Mouse (Mus musculus) liver, postnatal 0 days (tissue): ENCODE results near the gene Ly6c2. TPM values are rescaled to one million over a fixed set of nuclear protein-coding genes. Genes with fewer than 3 reads are reported as not detected.
"Not testable (repeated sequence)": the region's sequence is repeated elsewhere in the genome, so short reads cannot be mapped to it uniquely, and the experiment has no call there.

Experiments used
- ATAC-seq: fragments of 200-750 bp; cut with Nextera tagmentation; 2 replicates; pipeline ENCODE4 v1.8.0; 2017; ENCODE audit warnings: mild to moderate bottlenecking, moderate library complexity
- DNase-seq: peaks from one replicate; pipeline ENCODE4 v3.0.0-alpha.2; 2016
- H3K27ac ChIP-seq: fragments of 300-500 bp; sonication (generic); 2 replicates; pipeline ENCODE4 v1.5.1; 2014; ENCODE audit warnings: antibody characterized with exemption, moderate library complexity, mild to moderate bottlenecking, low read depth
- H3K27me3 ChIP-seq: fragments of 300-500 bp; sonication (generic); 2 replicates; pipeline ENCODE4 v1.6.1; 2014; ENCODE audit warnings: low read length, control low read depth, mixed read lengths; ENCODE audit not compliant: insufficient read depth
- H3K36me3 ChIP-seq: fragments of 300-500 bp; sonication (generic); replicated peaks from 2 replicates; pipeline ENCODE4 v1.6.1; 2014; ENCODE audit warnings: mild to moderate bottlenecking, control low read depth, low read length, moderate library complexity, mixed read lengths; ENCODE audit not compliant: insufficient read depth
- H3K4me1 ChIP-seq: fragments of 300-500 bp; sonication (generic); 2 replicates; pipeline ENCODE4 v1.6.1; 2014; ENCODE audit warnings: antibody characterized with exemption, mild to moderate bottlenecking, control low read depth; ENCODE audit not compliant: insufficient read depth
- H3K4me2 ChIP-seq: fragments of 300-500 bp; sonication (generic); 2 replicates; pipeline ENCODE4 v1.6.1; 2014; ENCODE audit warnings: low read depth, mild to moderate bottlenecking, low read length, moderate library complexity, mixed read lengths
- H3K4me3 ChIP-seq: fragments of 300-500 bp; sonication (generic); 2 replicates; pipeline ENCODE4 v1.5.1; 2014; ENCODE audit warnings: low read depth, low read length
- H3K9ac ChIP-seq: fragments of 300-500 bp; sonication (generic); replicated peaks from 2 replicates; pipeline ENCODE4 v1.6.1; 2014; ENCODE audit warnings: mild to moderate bottlenecking, moderate library complexity
- H3K9me3 ChIP-seq: fragments of 300-500 bp; sonication (generic); 2 replicates; pipeline ENCODE4 v1.6.1; 2016; ENCODE audit warnings: mild to moderate bottlenecking, control low read depth, low read length, mixed read lengths
- CTCF ChIP-seq: sonication (generic); IDR thresholded peaks from 2 replicates; pipeline ENCODE4 v1.5.1; 2016; ENCODE audit warnings: antibody characterized with exemption, low read depth
- EP300 ChIP-seq: IDR thresholded peaks from 2 replicates; pipeline ENCODE4 v1.6.1; 2016; ENCODE audit warnings: antibody characterized with exemption, low read depth, mild to moderate bottlenecking
- WGBS: fragments of 180-500 bp; shearing (Covaris S2); extraction: QIAGEN DNeasy Blood & Tissue Kit; methylation state at CpG from one replicate; pipeline ENCODE4 v1.1.7; 2014; ENCODE audit not compliant: insufficient replicate concordance; 5-methylcytosine and 5-hydroxymethylcytosine counted together
- polyA plus RNA-seq: library from polyadenylated mRNA; unstranded; fragments of >200 nt; fragmentation: Nextera tagmentation; extraction: Ambion mirVana; gene quantifications from 2 replicates; pipeline ENCODE4 v1.2.1, GENCODE M21; 2015

Gene Ly6c2
- polyA plus RNA-seq, 1 experiment from 2014 or later, result 126 TPM

DNA sequence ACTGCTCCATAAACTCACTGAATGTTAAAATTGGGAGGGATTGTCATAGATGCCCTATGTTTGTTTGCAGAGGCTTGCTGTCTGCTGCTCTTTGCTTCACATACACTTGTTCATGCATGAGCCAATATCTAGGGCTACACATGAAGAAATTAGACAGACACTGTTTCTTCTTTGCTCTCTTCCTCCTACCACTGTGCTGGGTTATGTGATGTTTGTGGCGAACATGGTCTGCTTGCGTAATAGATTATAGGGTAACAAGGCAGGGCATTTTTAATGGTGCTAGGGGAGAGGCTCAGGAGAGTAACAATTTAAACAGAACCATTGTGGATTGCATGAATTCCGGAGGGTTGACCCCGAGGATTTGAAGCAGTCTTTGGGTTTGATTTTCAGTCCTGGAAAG, 41.8 kb downstream of the Ly6c2 start:
- no peak for DNase-seq
- 67% methylated on average over 4 of the region's 4 CpGs for WGBS
- Histone ChIP-seq H3K27me3 (no peaks in the 10 kb centered on the region), H3K4me3 (no peak overlapping the region), H3K4me2 (no peak overlapping the region), H3K9me3 (no peaks in the 10 kb centered on the region), H3K36me3 (no peaks in the 10 kb centered on the region), H3K27ac (no peak overlapping the region), H3K9ac (no peak overlapping the region), H3K4me1 (no peaks in the 10 kb centered on the region)
- no peak for ATAC-seq
- no peak for TF ChIP-seq EP300
- no peak for TF ChIP-seq CTCF

DNA sequence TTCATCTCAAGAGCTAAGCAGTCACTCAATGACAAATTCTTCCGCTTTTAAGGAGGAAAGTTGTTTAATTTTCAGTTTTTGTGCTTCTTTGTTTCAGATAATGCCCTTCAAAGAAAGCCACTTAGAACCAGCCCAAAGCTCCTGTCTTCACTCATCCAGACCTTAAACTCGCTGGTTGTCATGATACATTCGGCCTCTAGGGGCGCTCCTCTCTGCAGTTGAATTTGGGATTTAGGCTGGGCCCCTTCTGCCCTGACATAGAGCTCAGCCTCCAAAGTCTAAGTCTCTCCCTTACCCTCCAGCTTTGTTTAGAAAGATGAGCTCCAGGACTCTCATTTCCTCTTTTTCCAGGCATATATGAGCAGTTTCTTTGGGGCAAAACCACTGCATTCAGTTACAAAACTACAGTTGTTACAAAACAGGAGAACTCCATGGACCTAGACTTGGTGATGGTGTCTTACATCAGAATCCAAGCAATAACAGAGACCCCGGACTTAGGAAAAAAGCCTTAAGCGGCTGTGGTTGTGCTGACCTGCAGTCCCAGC, 49.7 kb downstream of the Ly6c2 start:
- ATAC-seq, H3K36me3 ChIP-seq, H3K27ac ChIP-seq, H3K9ac ChIP-seq, H3K4me3 ChIP-seq, H3K27me3 ChIP-seq, H3K4me2 ChIP-seq, H3K9me3 ChIP-seq, H3K4me1 ChIP-seq: not testable (repeated sequence)
- peak; percentile 78 for DNase-seq
- TF ChIP-seq CTCF, result peak; percentile 79
- 28% methylated on average over 6 of the region's 6 CpGs for WGBS

DNA sequence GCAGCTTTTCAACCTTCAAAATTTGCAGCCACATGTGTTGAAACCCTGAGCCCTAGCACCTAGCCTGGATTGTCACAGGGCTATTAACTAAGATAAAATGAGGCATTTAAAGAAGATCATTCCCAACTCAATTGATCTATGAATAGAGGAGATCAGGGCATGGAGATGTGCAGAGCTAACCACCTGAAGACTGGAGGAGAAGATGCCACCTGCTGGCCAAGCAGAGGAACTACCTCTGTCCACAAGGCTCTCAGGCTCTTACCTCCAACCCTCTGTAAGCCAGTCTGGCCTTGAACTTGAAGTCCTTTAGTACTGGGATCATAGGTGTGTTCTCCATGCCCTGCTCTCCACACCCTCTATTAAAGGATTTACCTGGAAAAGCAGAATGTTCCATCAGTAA, 51.3 kb downstream of the Ly6c2 start:
- ATAC-seq, result no peak

More for the DNA sequence above, 51.3 kb downstream of the Ly6c2 start:
- Histone ChIP-seq H3K4me3 (no peak overlapping the region), H3K9me3 (no peaks in the 10 kb centered on the region), H3K27me3 (no peaks in the 10 kb centered on the region), H3K27ac (no peak overlapping the region), H3K36me3 (no peaks in the 10 kb centered on the region), H3K4me1 (no peaks in the 10 kb centered on the region), H3K9ac (no peak overlapping the region), H3K4me2 (no peak overlapping the region)
- TF ChIP-seq EP300, result no peak
- peak; percentile 86 for TF ChIP-seq CTCF
- DNase-seq, result peak; percentile 56

Other genes starting within 250 kb of the Ly6c2 start
- 0.06 and 0.09 TPM in 2 replicates for gene 2010109I03Rik, start 214.9 kb downstream of the Ly6c2 start, polyA plus RNA-seq
- 0.09 and 0.18 TPM in 2 replicates for gene Ly6i, start 128.5 kb downstream of the Ly6c2 start, polyA plus RNA-seq
- 4.4 and 5.4 TPM in 2 replicates for gene Ly6a, start 113.9 kb downstream of the Ly6c2 start, polyA plus RNA-seq
- gene Ly6c1, start 63.1 kb downstream of the Ly6c2 start, polyA plus RNA-seq, result 0.63 and 0.67 TPM in 2 replicates
- gene Ly6g, start 43.3 kb upstream of the Ly6c2 start, polyA plus RNA-seq, result 5.5 and 6.3 TPM in 2 replicates
- gene BC025446, start 104.4 kb upstream of the Ly6c2 start, polyA plus RNA-seq, result 24.7 and 28.0 TPM in 2 replicates
- gene Ly6f, start 156.5 kb upstream of the Ly6c2 start, polyA plus RNA-seq, result not detected in 2 replicates